Mouse (Mus musculus): ENCODE data around the gene Csdc2. TPM values are rescaled to one million over a fixed set of nuclear protein-coding genes. Genes with fewer than 3 reads are reported as not detected.
"Not testable (repeated sequence)": the region's sequence is repeated elsewhere in the genome, so short reads cannot be mapped to it uniquely, and the experiment has no call there.

Csdc2 gene
- polyA plus RNA-seq (2015; fragmentation: Nextera tagmentation; extraction: Ambion mirVana), result 13.4 and 15.0 TPM in 2 replicates

DNA sequence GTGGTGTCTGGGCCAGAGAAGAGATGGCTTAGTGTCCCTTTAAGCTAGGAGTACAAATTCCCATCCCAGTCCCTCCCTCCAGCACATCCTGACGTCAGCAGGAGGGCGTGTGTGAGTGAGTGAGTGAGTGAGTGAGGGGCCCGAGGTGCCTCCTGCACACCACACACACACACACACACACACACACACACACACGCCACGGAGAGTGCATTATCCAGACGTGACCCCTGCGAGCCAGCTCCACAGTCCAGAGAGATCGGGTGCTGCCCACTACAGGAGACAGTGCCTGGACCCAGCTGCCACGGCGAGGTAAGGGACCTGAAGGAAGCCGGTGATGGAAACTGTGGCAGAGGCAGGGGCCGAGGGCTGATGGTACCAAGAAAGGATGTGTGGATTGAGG lies at the start of gene Csdc2:
Gene Csdc2, plus strand, starts transcription at position 81 of the 400 bp plus-strand sequence.
- peak; percentile 65 for ATAC-seq (ENCODE audit: low FRiP score, low read depth)
- under 1% methylated on average over 12 of the region's 12 CpGs for WGBS
- Histone ChIP-seq H3K9me3 (no peaks in the 10 kb centered on the region), H3K36me3 (no peaks in the 10 kb centered on the region), H3K9ac (peak within 1 kb of the TSS; percentile 71), H3K4me2 (replicated peaks) (peak within 1 kb of the TSS; percentile 76), H3K4me1 (peaks cover 26% of the 10 kb centered on the region), H3K4me3 (peak within 1 kb of the TSS; percentile 52), H3K27me3 (no peaks in the 10 kb centered on the region; the same call in 1 of the 2 replicates), H3K27ac (peak within 1 kb of the TSS; percentile 39; the same call in 1 of the 2 replicates)

DNA sequence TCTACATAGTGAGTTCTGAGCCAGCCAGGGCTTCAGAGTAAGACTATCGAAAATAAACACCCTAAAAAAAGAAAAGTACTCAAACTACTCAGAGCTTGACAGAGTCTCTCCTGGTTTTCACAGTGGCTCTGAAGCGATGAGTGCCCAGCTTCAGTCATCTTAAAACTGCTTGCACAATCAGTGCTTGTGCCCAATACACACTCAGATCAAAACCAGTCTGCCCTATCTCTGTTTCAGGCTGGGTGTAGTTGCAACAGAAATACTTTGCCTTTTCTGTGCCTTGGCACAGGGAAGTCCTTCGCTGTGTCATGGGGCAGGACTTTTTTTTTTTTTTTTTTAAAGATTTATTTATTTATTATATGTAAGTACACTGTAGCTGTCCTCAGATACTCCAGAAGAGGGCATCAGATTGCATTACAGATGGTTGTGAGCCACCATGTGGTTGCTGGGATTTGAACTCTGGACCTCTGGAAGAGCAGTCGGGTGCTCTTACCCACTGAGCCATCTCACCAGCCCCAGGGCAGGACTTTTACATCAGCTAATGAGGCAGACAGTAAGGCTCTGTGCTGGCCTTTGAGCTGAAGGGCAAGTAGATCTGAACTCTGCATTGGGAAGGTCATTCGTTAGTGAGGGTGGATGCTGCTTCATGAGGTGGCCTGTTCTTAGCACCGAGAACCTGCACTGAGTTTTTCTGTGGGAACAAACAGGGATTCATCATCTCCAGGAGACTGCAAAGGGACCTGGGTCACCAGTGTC lies 49.6 kb upstream of the Csdc2 start:
- Histone ChIP-seq H3K9ac (no peak overlapping the region), H3K9me3 (no peaks in the 10 kb centered on the region), H3K4me2 (replicated peaks) (no peak overlapping the region), H3K4me1 (no peaks in the 10 kb centered on the region), H3K27me3 (no peaks in the 10 kb centered on the region), H3K27ac (no peak overlapping the region), H3K36me3 (peaks cover 45% of the 10 kb centered on the region), H3K4me3 (no peak overlapping the region)
- WGBS, result 92% methylated on average over 6 of the region's 6 CpGs
- ATAC-seq (ENCODE audit: low FRiP score, low read depth), result no peak

DNA sequence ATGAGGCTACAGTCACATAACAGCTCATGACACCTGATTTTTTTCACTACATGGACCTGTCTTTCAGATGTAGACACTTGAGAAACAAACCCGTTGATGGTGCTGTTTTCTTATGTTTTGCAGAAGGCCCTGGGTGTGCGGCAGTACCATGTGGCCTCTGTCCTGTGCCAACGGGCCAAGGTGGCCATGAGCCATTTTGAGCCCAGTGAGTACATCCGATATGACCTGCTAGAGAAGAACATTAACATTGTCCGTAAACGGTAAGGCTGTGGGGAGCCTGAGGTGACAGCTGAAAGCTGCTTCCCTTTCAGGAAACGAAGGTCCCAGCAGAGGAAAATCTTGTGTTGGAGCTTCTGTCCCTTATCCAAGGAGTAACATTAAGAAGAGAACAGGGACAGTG lies 47.4 kb upstream of the Csdc2 start:
- no peak overlapping the region for H3K4me3 ChIP-seq
- H3K27ac ChIP-seq, result no peak overlapping the region
- no peak overlapping the region for H3K9ac ChIP-seq
- 95% methylated on average over 7 of the region's 7 CpGs for WGBS
- no peak overlapping the region for H3K4me2 ChIP-seq (replicated peaks)
- H3K36me3 ChIP-seq, result peaks cover 63% of the 10 kb centered on the region
- H3K9me3 ChIP-seq, result no peaks in the 10 kb centered on the region
- ATAC-seq (ENCODE audit: low FRiP score, low read depth), result no peak
- H3K4me1 ChIP-seq, result no peaks in the 10 kb centered on the region
- no peaks in the 10 kb centered on the region for H3K27me3 ChIP-seq

DNA sequence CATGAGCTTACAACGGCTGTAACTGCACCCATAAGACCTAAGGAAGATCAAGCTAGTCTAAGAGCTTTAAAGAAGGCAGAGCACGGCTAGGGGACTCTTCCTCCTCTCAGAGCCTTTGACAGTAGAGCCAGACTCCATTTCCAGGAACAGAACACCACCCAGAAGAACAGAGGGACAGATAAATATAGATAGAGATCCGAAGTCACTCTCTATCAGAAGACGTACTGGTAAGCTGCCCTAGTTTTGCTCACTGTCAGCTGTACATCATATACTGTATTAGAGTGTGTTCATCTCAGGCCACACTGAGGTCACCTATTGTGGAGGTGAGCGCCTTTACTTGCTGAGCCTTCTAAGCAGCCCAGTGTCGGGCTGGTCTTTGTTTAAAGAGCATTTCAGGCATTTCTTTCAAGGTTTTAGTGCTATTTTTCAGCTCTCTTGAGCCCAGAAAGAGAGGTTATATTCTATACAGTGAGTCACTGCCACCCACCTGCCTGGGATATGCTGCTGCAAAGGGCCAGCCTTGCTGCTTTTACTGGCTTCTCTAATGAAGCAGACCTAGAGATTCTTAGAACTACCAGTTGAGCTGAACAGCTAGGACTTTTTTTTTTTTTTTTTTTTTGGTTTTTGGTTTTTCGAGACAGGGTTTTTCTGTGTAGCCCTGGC lies 45.3 kb upstream of the Csdc2 start:
- H3K4me3 ChIP-seq, result no peak overlapping the region
- no peaks in the 10 kb centered on the region for H3K9me3 ChIP-seq
- no peak overlapping the region for H3K27ac ChIP-seq
- H3K27me3 ChIP-seq, result no peaks in the 10 kb centered on the region
- WGBS, result 91% methylated on average over 7 of the region's 7 CpGs
- ATAC-seq (ENCODE audit: low FRiP score, low read depth), result no peak
- no peak overlapping the region for H3K9ac ChIP-seq
- H3K4me2 ChIP-seq (replicated peaks), result no peak overlapping the region
- H3K36me3 ChIP-seq, result peaks cover 75% of the 10 kb centered on the region
- no peaks in the 10 kb centered on the region for H3K4me1 ChIP-seq

DNA sequence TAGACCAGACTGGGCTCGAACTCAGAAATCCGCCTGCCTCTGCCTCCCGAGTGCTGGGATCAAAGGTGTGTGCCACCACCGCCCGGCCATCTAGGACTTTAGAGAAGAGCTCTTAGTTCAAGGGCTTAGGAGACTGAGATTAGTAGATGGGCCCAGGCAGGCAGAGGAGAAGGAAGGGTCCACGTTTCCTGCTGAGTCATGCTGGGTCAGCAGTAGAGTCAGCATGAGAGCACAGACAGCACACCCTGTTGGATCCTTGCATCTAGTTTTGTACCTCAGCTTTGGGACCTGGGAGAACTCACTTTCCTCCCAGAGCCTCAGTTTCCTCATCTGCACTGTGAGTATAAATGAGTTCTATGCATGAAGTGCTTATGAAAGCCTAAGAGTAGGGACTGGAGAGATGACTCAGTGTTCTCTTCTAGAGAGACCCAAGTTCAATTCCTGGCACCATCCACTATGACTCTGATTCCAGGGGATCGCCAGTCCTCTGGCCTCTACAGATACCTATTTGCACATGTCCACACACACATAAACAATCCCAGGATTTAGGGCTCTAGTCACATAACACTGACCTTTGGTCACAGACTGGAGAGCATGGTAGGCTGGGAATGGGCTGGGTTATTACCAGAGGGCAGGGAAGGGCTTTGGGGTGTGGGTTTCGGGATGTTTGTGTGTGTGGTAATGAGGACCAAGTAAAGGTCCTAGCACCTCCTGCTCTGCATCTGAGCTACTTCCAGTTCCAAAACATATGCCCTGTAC lies 44.6 kb upstream of the Csdc2 start:
- Histone ChIP-seq H3K9me3 (no peaks in the 10 kb centered on the region), H3K36me3 (peaks cover 83% of the 10 kb centered on the region), H3K4me1 (no peaks in the 10 kb centered on the region), H3K27ac (no peak overlapping the region), H3K9ac (no peak overlapping the region), H3K27me3 (no peaks in the 10 kb centered on the region), H3K4me2 (replicated peaks) (no peak overlapping the region), H3K4me3 (no peak overlapping the region)
- ATAC-seq (ENCODE audit: low FRiP score, low read depth), result no peak
- 94% methylated on average over 8 of the region's 8 CpGs for WGBS

DNA sequence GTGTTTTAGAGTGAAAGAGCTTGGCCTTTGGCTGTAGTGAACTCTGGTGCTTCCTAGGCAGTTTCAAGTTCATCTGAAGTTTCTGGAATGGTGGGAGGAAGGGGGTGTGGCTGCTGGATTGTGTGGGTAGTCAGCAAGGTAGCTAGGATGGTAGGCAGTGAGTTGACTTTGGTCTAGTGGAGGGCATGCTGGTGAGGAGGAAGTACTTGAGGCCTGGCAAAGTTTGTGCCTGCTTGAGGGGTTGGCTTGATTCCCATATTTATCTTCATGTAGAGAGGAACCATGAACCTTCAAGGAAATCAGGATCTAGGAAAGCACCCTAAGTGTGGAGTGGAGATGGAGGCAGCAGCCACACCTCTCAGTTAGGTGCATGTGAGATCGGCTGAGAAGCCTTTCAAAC lies 42.6 kb upstream of the Csdc2 start:
- H3K9me3 ChIP-seq, result no peaks in the 10 kb centered on the region
- no peak overlapping the region for H3K9ac ChIP-seq
- no peaks in the 10 kb centered on the region for H3K27me3 ChIP-seq
- H3K36me3 ChIP-seq, result peaks cover 94% of the 10 kb centered on the region
- 81% methylated on average over 1 of the region's 1 CpGs for WGBS
- no peaks in the 10 kb centered on the region for H3K4me1 ChIP-seq
- H3K4me3 ChIP-seq, result no peak overlapping the region
- no peak for ATAC-seq (ENCODE audit: low FRiP score, low read depth)
- no peak overlapping the region for H3K27ac ChIP-seq
- H3K4me2 ChIP-seq (replicated peaks), result no peak overlapping the region

DNA sequence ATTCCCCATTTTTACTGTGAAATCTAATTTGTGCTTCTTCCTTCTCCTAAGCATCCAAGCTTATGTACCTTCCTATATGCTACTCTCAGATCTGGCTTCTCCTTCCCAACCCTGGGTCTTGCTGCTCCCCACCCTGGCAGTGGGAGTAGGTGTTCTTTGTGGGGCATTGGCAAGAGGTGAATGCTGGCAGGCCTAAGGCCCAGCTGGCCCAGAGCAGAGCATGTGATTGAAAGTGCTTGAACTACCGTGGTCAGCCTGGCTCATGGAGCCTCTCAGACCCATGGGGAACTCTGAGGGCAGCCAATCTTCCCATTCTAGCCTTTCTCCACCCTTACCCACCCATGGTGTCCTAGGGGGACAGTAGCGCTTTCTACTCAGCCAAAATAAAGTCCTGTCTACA lies 40.2 kb upstream of the Csdc2 start:
- 93% methylated on average over 2 of the region's 2 CpGs for WGBS
- Histone ChIP-seq H3K4me2 (replicated peaks) (no peak overlapping the region), H3K27ac (no peak overlapping the region), H3K9ac (no peak overlapping the region), H3K9me3 (no peaks in the 10 kb centered on the region), H3K36me3 (peaks cover 91% of the 10 kb centered on the region), H3K4me3 (no peak overlapping the region), H3K4me1 (no peaks in the 10 kb centered on the region), H3K27me3 (no peaks in the 10 kb centered on the region)
- ATAC-seq (ENCODE audit: low FRiP score, low read depth), result no peak

DNA sequence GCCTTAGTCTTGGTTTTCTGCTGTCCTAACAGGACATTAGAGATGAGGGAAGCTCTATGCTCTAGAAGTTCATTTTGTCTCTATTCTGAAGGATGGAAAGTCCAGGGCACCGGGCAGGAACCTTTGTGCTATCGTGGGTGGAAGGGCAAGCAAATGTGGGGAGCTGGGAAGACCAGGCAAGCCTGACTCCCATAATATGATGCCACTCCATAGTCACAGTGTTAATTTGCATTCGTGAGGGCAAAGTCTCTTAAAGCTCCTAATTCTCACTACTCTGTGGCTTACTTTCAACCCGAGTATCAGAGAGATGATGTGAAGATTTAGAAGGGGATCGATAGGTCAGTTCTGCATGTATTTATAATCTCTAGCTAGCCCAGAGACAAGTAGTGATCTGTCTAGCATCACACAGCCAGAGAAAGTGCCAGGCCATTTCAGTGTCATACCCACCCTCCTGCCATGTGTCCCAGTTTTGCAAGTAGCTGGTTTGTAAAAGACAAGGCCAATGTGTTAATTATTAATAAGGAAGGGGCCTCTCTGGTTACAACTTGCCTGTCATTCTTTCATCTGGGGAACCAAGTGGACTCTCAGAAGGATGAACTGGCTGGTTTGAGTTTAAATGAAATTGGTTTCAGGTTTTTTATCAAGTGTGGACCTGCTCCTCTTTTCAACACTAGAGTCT lies 38.8 kb upstream of the Csdc2 start:
- 95% methylated on average over 5 of the region's 5 CpGs for WGBS
- ATAC-seq (ENCODE audit: low FRiP score, low read depth), result no peak
- no peaks in the 10 kb centered on the region for H3K9me3 ChIP-seq

DNA sequence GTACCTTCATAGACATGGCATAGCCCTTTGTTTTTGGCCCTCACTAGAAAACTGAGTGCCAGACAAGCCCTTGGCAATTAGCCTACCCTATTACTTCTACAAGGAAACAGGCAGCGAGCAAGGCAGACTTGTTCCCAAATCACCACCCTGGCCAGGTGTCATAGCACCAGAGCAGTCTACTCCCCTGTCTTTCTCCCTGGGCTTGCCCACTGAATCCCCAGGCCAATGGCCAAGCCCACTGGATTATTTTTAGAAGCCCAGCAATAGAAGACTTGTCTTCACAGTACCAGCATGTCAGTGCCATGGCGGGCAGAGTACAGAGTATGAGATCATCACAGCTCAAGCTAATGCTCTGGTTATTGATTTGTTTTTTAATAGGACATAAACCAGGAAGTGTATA lies 37.8 kb upstream of the Csdc2 start:
- no peak for ATAC-seq (ENCODE audit: low FRiP score, low read depth)
- peaks cover 93% of the 10 kb centered on the region for H3K36me3 ChIP-seq
- H3K4me2 ChIP-seq (replicated peaks), result no peak overlapping the region

More for the DNA sequence above, 38.8 kb upstream of the Csdc2 start:
- H3K9ac ChIP-seq, result no peak overlapping the region
- H3K27ac ChIP-seq, result no peak overlapping the region
- no peaks in the 10 kb centered on the region for H3K27me3 ChIP-seq
- H3K36me3 ChIP-seq, result peaks cover 91% of the 10 kb centered on the region
- H3K4me3 ChIP-seq, result no peak overlapping the region
- no peak overlapping the region for H3K4me2 ChIP-seq (replicated peaks)
- no peaks in the 10 kb centered on the region for H3K4me1 ChIP-seq

DNA sequence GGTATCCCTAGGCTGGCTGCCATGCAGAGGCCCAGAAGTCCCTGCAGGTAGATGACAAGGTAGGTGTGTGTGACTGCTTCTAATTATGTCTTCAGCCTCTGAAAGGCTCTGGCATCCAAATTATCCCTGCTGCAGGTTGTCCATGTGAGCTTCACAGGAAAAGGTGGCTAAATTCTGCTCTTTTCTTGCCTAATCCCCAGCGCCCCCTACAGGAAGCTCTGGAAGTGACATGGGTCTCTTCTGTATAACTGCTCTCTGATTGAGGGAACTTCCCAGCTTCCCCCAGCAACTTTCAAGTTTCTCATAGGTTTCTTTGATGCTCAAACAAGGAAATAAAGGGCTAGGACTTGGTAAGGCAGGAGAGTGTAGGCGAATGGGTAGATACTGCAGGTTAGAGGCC lies 31.6 kb upstream of the Csdc2 start:
- no peak overlapping the region for H3K4me3 ChIP-seq
- no peak overlapping the region for H3K27ac ChIP-seq
- peaks cover 98% of the 10 kb centered on the region for H3K36me3 ChIP-seq
- no peaks in the 10 kb centered on the region for H3K4me1 ChIP-seq
- ATAC-seq (ENCODE audit: low FRiP score, low read depth), result no peak
- no peaks in the 10 kb centered on the region for H3K27me3 ChIP-seq
- no peak overlapping the region for H3K4me2 ChIP-seq (replicated peaks)
- no peaks in the 10 kb centered on the region for H3K9me3 ChIP-seq
- no peak overlapping the region for H3K9ac ChIP-seq
- WGBS, result 42% methylated on average over 2 of the region's 2 CpGs

More for the DNA sequence above, 37.8 kb upstream of the Csdc2 start:
- 86% methylated on average over 2 of the region's 2 CpGs for WGBS
- H3K4me3 ChIP-seq, result no peak overlapping the region
- H3K9me3 ChIP-seq, result no peaks in the 10 kb centered on the region
- H3K9ac ChIP-seq, result no peak overlapping the region
- no peaks in the 10 kb centered on the region for H3K4me1 ChIP-seq
- H3K27ac ChIP-seq, result no peak overlapping the region
- no peaks in the 10 kb centered on the region for H3K27me3 ChIP-seq

DNA sequence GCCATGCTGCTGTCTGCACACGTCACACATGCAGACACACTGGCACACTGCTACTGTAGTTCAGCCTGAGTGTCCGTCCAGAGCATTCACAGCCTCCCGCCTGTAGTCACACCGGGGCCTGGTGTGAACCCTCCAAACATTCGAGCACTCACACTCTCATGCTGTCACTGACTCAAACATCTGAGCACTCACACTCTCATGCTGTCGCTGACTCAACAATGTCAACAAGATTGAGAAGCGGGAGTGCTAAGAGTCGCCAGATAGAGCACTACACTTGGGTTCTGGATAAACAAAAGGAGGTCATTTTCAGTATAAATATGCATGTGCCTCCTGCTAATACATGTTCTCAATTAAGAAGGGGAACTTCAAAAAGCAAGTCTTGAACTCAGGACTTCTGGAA lies 28.6 kb upstream of the Csdc2 start:
- WGBS, result 94% methylated on average over 8 of the region's 8 CpGs

DNA sequence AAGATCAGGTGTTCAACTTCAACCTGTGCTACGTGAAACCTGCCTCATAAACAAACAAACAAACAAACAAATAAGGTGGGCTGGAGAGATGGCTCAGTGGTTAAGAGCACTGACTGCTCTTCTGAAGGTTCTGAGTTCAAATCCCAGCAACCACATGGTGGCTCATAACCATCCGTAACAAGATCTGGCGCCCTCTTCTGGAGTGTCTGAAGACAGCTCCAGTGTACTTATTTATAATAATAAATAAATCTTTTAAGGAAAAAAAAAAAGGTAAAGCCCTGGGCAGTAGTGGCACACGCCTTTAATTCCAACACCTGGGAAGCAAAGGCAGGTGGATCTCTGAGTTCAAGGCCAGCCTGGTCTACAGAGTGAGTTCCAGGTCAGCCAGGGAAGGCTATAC lies 27.8 kb upstream of the Csdc2 start:
- not testable (repeated sequence) for H3K4me1 ChIP-seq; H3K9me3 ChIP-seq; H3K4me2 ChIP-seq (replicated peaks); H3K4me3 ChIP-seq; H3K9ac ChIP-seq; ATAC-seq (ENCODE audit: low FRiP score, low read depth); H3K27ac ChIP-seq; H3K27me3 ChIP-seq
- peaks cover 96% of the 10 kb centered on the region for H3K36me3 ChIP-seq
- WGBS, result 92% methylated on average over 4 of the region's 4 CpGs

More for the DNA sequence above, 28.6 kb upstream of the Csdc2 start:
- Histone ChIP-seq H3K9me3 (no peaks in the 10 kb centered on the region), H3K4me1 (no peaks in the 10 kb centered on the region), H3K36me3 (peaks cover 96% of the 10 kb centered on the region), H3K4me3 (no peak overlapping the region), H3K27ac (no peak overlapping the region), H3K9ac (no peak overlapping the region), H3K27me3 (no peaks in the 10 kb centered on the region), H3K4me2 (replicated peaks) (no peak overlapping the region)
- ATAC-seq (ENCODE audit: low FRiP score, low read depth), result no peak

All from limb, embryonic 13.5 days (tissue).